Mouse (Mus musculus): Measurements from ENCODE around the gene Alg14.
A peak's percentile ranks its signal among the peaks of the same experiment; 100 is the strongest.

The Alg14 gene

GRCm38 (mm10) chr3:121291560-121292258, at the start of gene Alg14:
Alg14 (plus strand) TSS chr3:121291773.
- peak; percentile 99 for DNase-seq (ENCODE audit: low read depth, low spot score)

- DNase-seq (ENCODE audit: low read depth, low spot score) = no peak
Observed at GRCm38 (mm10) chr3:121242111-121242936, 49.2 kb upstream of the Alg14 start.

GRCm38 (mm10) chr3:121242941-121243340, 48.6 kb upstream of the Alg14 start:
- no peak for DNase-seq (ENCODE audit: low read depth, low spot score)

GRCm38 (mm10) chr3:121250048-121250447, 41.5 kb upstream of the Alg14 start:
- DNase-seq (ENCODE audit: low read depth, low spot score) = no peak

- no peak for DNase-seq (ENCODE audit: low read depth, low spot score)
Observed at GRCm38 (mm10) chr3:121250576-121251433, 40.8 kb upstream of the Alg14 start.

GRCm38 (mm10) chr3:121255501-121255900, 36.1 kb upstream of the Alg14 start:
- no peak for DNase-seq (ENCODE audit: low read depth, low spot score)

GRCm38 (mm10) chr3:121256131-121256530, 35.4 kb upstream of the Alg14 start:
- DNase-seq (ENCODE audit: low read depth, low spot score) = no peak

- DNase-seq (ENCODE audit: low read depth, low spot score) = no peak
Observed at GRCm38 (mm10) chr3:121257418-121257817, 34.2 kb upstream of the Alg14 start.

- DNase-seq (ENCODE audit: low read depth, low spot score) = peak; percentile 15
Observed at GRCm38 (mm10) chr3:121258521-121259478, 32.8 kb upstream of the Alg14 start.

GRCm38 (mm10) chr3:121260041-121260440, 31.5 kb upstream of the Alg14 start:
- no peak for DNase-seq (ENCODE audit: low read depth, low spot score)

- DNase-seq (ENCODE audit: low read depth, low spot score) = no peak
Observed at GRCm38 (mm10) chr3:121260831-121261230, 30.7 kb upstream of the Alg14 start.

- DNase-seq (ENCODE audit: low read depth, low spot score) = no peak
Observed at GRCm38 (mm10) chr3:121261251-121261650, 30.3 kb upstream of the Alg14 start.

GRCm38 (mm10) chr3:121261939-121262520, 29.5 kb upstream of the Alg14 start:
- no peak for DNase-seq (ENCODE audit: low read depth, low spot score)

- DNase-seq (ENCODE audit: low read depth, low spot score) = no peak
Observed at GRCm38 (mm10) chr3:121262521-121263204, 28.9 kb upstream of the Alg14 start.

GRCm38 (mm10) chr3:121263205-121263548, 28.4 kb upstream of the Alg14 start:
- DNase-seq (ENCODE audit: low read depth, low spot score) = no peak

- DNase-seq (ENCODE audit: low read depth, low spot score) = no peak
Observed at GRCm38 (mm10) chr3:121264242-121264641, 27.3 kb upstream of the Alg14 start.

GRCm38 (mm10) chr3:121267283-121267682, 24.3 kb upstream of the Alg14 start:
- DNase-seq (ENCODE audit: low read depth, low spot score) = no peak

- no peak for DNase-seq (ENCODE audit: low read depth, low spot score)
Observed at GRCm38 (mm10) chr3:121272577-121272976, 19.0 kb upstream of the Alg14 start.

GRCm38 (mm10) chr3:121274010-121274409, 17.6 kb upstream of the Alg14 start:
- no peak for DNase-seq (ENCODE audit: low read depth, low spot score)

GRCm38 (mm10) chr3:121277009-121277408, 14.6 kb upstream of the Alg14 start:
- no peak for DNase-seq (ENCODE audit: low read depth, low spot score)

All from 3T3-L1 (cell line).